Mouse (Mus musculus) naive thymus-derived CD4-positive, alpha-beta T cell, adult 2 months (primary cell): ENCODE results near the gene Etfdh.
A peak's percentile ranks its signal among the peaks of the same experiment; 100 is the strongest.

Experiments
- DNase-seq: peaks from one replicate; pipeline ENCODE4 v3.0.0-alpha.2; 2011; ENCODE audit warnings: low read depth

The Etfdh gene

DNA sequence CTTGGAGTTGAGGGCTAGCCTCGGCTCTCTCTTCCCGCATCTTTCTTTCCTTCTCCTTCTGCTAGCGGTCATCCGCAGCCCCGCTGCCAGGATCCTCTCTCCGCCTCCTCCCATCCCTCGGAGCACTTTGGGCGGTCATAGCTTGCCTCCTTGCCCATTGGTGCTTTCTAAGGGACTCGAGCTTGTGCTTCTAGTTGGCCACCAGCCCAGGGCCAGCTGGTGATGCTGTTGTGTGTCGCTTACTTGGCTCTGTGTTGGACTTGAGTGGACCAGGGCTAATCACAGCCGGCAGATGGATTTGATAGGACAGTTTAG is at the start of gene Etfdh:
Gene Etfdh, minus strand, starts transcription at position 85 of the 315 bp plus-strand sequence.
- DNase-seq, result no peak

- DNase-seq, result no peak
Measured at GRCm38 (mm10) chr3:79676411-79676810, 47.1 kb upstream of the Etfdh start.

DNA sequence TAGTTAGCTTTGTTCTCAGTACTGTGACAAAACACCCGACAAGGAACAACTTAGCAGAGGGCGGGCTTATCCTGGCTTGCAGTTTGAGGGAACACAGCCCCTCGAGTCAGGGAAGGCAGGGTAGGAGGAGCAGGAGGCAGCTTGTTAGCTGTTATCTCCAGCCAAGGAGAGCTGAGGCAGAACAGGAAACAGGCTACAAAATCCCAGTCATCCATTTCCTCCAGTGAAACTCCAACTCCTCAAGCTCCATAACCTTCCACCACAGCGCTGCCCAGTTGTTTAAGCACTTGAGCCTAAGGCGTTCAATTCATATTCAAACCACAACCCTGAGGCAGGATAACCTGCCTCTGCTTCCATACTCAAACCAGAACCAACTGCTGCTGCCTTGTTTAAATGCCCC is 45.3 kb upstream of the Etfdh start:
- DNase-seq, result no peak

DNA sequence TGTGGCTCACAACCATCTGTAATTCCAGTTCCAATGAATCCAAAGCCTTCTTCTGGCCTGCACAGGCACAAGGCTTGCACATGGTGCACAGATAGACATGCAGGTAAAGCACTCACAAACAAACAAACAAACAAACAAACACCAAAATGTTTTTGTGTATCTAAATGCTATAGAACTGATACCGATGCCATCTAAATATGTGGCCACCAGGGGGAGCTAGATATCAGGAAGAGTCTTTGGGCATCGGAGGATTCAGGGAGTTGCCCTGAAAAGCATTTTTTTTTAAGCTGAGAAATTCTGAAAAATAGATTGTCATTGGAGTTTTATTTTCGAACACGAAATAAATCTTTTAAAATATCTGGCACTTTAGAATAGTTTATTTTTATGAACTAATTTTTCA is 43.8 kb upstream of the Etfdh start:
- DNase-seq, result peak; percentile 61

DNA sequence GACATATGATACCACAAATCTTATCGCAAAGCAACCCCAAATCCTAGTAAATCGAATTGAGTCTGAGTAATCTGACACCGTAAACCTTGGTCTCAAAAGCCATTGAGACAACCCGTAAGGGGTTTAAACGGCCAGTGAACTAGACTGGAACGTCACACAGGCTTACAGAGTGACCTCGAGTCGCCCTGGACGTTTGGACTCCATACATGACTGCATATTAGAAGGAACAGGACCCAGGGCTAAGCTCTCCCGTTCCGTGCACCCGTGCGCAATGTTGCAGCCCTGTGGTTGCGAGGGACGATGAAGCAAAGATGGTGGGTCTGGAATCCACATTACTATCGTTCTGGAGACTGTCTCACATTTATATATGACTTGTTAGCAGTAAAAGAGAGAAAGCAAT is 42.9 kb upstream of the Etfdh start:
- DNase-seq, result no peak

DNA sequence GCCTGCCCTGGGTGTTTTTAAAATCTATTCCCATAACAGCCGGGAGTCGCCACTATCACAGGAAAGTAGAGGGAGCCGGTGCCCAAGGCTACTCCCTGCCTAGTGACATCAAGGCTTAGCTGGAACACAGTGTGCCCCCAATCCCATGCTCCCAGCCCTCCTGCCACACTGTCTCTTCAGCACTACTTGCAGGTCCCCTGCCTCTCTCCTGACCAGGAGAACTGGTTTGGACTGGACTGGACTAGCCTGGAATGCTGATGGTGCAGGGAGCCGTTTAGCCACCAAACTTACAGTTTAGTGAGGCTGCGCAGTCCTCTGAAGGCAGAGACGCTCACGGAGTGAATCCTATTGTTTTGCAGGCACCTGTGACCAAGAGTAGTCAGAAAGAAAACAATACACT is 41.3 kb upstream of the Etfdh start:
- no peak for DNase-seq

GRCm38 (mm10) chr3:79664787-79665408 is 35.6 kb upstream of the Etfdh start:
- DNase-seq, result peak; percentile 76

GRCm38 (mm10) chr3:79656682-79657081 is 27.4 kb upstream of the Etfdh start:
- no peak for DNase-seq

DNA sequence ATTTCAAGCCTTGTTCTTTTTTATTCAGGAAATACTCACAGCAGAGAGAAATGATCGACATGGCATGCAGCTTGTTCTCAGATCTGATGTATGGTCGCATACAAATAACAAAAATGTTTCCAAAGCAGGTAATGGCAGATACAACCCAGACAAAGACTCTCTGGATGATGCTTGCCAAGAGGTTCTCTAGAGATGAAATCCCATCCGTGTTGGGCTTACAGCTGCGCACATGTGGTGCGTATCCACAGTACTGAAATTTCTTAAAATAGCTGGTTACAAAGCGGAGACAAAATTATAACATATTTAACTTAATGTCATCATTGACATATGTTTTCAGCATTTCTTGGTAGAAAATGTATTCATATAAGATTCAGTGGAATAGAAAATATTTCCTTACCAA is 22.8 kb upstream of the Etfdh start:
- no peak for DNase-seq

GRCm38 (mm10) chr3:79628561-79629415 is 512 bp downstream of the Etfdh start, which contains the start of gene 4930579G24Rik:
Gene 4930579G24Rik, plus strand, starts transcription at chr3:79629079.
- DNase-seq, result peak; percentile 99

GRCm38 (mm10) chr3:79628182-79628560 is 1.1 kb downstream of the Etfdh start:
- no peak for DNase-seq

DNA sequence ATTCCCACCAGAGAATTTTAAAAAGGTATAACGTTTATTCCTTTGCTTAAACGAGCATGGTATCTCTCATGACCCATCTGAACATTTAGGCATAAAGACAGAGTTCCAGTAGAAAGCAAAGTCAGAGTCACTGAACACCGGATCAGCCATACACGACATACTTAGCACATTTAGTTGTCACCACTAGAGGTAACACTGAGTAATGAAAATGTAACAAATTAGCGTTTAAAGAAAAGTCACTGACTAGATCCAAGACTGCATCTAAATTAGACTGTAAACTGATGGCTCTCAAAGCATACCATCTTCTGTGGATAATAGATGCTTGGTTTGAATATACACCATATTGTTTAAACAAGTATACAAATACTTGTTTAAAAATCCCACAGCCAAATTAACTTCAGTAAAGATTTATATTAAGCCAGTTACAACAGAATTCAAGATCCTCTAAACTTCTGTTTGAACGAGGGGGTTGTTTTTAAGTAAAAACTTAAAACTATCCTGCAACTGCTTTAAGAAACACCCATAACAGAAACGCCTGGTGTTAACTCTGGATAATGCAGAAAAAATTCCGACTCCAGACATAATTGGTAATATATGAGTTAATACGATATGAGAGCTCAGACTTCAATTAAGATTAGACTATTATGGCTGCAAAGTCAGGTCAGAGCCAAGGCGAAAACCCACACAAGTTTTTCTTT is 1.7 kb downstream of the Etfdh start:
- DNase-seq, result peak; percentile 57

DNA sequence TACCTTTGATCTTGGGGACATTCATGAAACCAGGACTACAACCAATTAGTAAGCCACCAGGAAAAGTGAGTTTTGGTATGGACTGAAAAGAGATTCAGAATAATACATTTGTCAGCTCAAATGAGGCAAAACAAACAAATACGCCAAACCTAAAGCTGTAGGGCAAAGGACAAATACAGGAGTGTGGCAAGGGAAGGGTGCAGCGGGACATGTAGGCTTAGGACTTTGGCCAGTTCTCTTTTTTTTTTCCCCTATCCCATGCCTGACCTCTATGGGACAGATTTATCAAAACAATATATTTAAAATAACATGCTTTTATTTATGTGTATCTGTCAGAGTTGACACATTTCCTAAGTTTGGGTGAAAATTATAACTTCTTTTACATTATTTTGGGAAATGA is 19.4 kb downstream of the Etfdh start:
- no peak for DNase-seq

DNA sequence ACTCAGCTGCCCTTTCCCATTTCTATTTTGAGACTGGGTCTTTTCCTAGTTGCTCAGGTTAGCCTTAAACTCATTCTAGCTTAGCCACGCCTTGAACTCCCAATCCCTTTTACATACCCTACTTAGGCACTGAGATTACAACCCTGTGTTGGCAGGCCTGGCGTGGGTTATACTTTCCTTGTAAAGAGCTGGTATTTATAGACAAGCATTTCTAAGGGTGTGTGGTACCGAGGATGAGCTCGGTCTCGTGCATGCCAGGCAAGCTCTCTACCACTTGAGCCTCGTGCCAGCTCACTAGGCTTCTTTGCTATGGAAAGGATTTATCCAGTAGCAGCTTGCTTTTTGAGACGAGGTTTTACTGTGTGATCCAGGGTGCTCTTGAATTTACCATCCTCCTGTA is 33.8 kb downstream of the Etfdh start:
- DNase-seq, result no peak

GRCm38 (mm10) chr3:79591793-79592471 is 37.4 kb downstream of the Etfdh start:
- DNase-seq, result peak; percentile 30

DNA sequence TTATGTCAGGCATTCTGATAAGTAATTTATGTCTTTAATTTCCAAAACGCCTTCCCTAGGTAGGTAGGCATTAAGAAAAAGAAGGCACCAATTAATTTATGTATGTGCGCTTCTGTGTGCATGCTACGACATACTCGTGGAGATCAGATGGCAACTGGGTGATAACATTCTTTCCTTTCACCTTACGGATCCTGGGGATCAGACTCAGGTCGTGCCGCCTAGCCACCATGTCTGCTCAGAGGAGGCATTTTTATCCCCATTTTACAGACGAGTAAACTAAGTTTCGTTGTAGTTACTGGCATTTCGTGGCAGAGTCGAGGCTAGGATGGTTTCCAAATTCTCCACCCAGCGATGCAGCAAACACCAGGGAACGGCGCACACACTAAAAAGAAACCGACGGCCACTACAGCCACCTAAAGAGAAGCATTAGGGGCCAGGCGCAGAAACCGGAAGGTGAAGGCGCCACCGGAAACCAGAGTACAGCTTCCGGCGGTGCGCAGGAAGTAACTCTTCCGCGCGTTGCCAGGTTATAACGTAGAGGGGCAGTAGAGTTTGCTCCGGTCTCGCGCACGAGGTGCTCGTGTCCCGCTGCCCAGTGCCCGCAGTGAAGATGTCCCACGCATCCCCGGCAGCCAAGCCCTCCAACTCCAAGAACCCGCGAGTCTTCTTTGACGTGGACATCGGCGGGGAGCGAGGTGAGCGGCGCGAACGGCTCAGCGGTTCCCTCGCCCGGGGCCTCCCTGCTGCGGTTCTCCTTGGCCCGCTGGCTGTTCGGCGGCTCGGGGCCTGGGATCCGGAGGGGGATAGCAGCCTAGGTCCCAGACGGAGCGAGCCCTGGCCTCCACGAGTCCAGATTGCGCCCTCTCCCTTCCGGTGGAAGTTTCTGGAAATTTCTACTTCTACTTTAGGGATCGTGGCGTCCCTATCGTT is 38.2 kb downstream of the Etfdh start, which contains the start of gene Ppid:
Gene Ppid, plus strand, starts transcription at position 480 of the 930 bp plus-strand sequence.
- peak; percentile 88 for DNase-seq

DNA sequence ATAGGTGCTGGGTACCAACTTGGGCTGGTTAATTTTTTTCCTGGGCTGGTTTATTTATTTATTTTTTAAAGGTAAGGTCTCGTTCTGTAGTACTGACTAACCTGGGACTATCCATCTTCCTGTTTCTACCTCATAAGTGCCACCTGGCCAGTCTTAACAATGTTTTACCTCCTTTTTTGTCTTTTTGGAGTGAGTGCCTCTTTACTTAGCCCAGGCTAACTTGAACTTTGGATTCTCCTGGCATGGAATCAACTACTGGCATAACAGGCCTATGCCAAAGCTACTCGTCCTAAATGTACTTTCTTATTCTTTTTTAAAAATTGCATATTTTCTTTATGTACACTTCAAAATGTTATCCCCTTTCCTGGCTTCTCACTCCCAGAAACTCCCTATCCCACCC is 39.6 kb downstream of the Etfdh start:
- no peak for DNase-seq

GRCm38 (mm10) chr3:79586804-79587203 is 42.5 kb downstream of the Etfdh start:
- peak; percentile 94 for DNase-seq

GRCm38 (mm10) chr3:79579891-79580575 is 49.3 kb downstream of the Etfdh start:
- DNase-seq, result no peak

- DNase-seq, result no peak
Measured at GRCm38 (mm10) chr3:79578164-79578563, 51.1 kb downstream of the Etfdh start.

GRCm38 (mm10) chr3:79577606-79578005 is 51.7 kb downstream of the Etfdh start:
- DNase-seq, result no peak
